Mouse (Mus musculus): ENCODE measurements around the gene Serpinf2. TPM values are rescaled to one million over a fixed set of nuclear protein-coding genes. Genes with fewer than 3 reads are reported as not detected.
A peak's percentile ranks its signal among the peaks of the same experiment; 100 is the strongest.

Serpinf2 gene
- polyA plus RNA-seq, 1 experiment from 2014 or later: 631 TPM

- H3K36me3 ChIP-seq (replicated peaks): peaks cover 41% of the 10 kb centered on the region
- no peak overlapping the region for H3K9ac ChIP-seq
- ATAC-seq (ENCODE audit: insufficient read depth): no peak
- H3K9me3 ChIP-seq (replicated peaks): no peaks in the 10 kb centered on the region
- no peak overlapping the region for H3K27ac ChIP-seq (replicated peaks)
- H3K4me2 ChIP-seq: peak overlapping the region; percentile 92
- H3K27me3 ChIP-seq: no peaks in the 10 kb centered on the region
- WGBS (ENCODE audit: insufficient replicate concordance): 94% methylated on average over 4 of the region's 4 CpGs
- peaks cover 64% of the 10 kb centered on the region for H3K4me1 ChIP-seq (replicated peaks)
- peak overlapping the region; percentile 60 for H3K4me3 ChIP-seq (replicated peaks)
These were observed 27.5 kb upstream of the Serpinf2 start for GRCm38 (mm10) chr11:75466731-75467505.

GRCm38 (mm10) chr11:75465051-75465450, 25.7 kb upstream of the Serpinf2 start:
- Histone ChIP-seq H3K9ac (no peak overlapping the region), H3K27ac (replicated peaks) (peak overlapping the region; percentile 26; the same call in 1 of the 2 replicates), H3K4me2 (no peak overlapping the region), H3K9me3 (replicated peaks) (no peaks in the 10 kb centered on the region), H3K27me3 (no peaks in the 10 kb centered on the region), H3K4me3 (replicated peaks) (no peak overlapping the region), H3K4me1 (replicated peaks) (peaks cover 74% of the 10 kb centered on the region), H3K36me3 (replicated peaks) (peaks cover 38% of the 10 kb centered on the region)
- 84% methylated on average over 6 of the region's 6 CpGs for WGBS (ENCODE audit: insufficient replicate concordance)
- ATAC-seq (ENCODE audit: insufficient read depth): no peak

- Histone ChIP-seq H3K27ac (replicated peaks) (peak overlapping the region; percentile 26; the same call in 1 of the 2 replicates), H3K36me3 (replicated peaks) (peaks cover 38% of the 10 kb centered on the region), H3K9ac (no peak overlapping the region), H3K4me1 (replicated peaks) (peaks cover 77% of the 10 kb centered on the region), H3K4me3 (replicated peaks) (no peak overlapping the region), H3K27me3 (no peaks in the 10 kb centered on the region), H3K9me3 (replicated peaks) (no peaks in the 10 kb centered on the region), H3K4me2 (no peak overlapping the region)
- WGBS (ENCODE audit: insufficient replicate concordance): 88% methylated on average over 6 of the region's 6 CpGs
- ATAC-seq (ENCODE audit: insufficient read depth): no peak
These were observed 25.0 kb upstream of the Serpinf2 start for GRCm38 (mm10) chr11:75464417-75464816.

GRCm38 (mm10) chr11:75463624-75464023, 24.2 kb upstream of the Serpinf2 start:
- H3K27ac ChIP-seq (replicated peaks): peak overlapping the region; percentile 99
- peak overlapping the region; percentile 90 for H3K4me2 ChIP-seq
- H3K27me3 ChIP-seq: no peaks in the 10 kb centered on the region
- H3K9me3 ChIP-seq (replicated peaks): no peaks in the 10 kb centered on the region
- H3K4me3 ChIP-seq (replicated peaks): peak overlapping the region; percentile 97
- peak overlapping the region; percentile 96; the same call in 1 of the 2 replicates for H3K9ac ChIP-seq
- H3K36me3 ChIP-seq (replicated peaks): peaks cover 38% of the 10 kb centered on the region
- ATAC-seq (ENCODE audit: insufficient read depth): no peak
- peaks cover 77% of the 10 kb centered on the region for H3K4me1 ChIP-seq (replicated peaks)
- 82% methylated on average over 4 of the region's 4 CpGs for WGBS (ENCODE audit: insufficient replicate concordance)

- ATAC-seq (ENCODE audit: insufficient read depth): peak; percentile 61
- Histone ChIP-seq H3K9ac (peak overlapping the region; percentile 96), H3K4me1 (replicated peaks) (peaks cover 77% of the 10 kb centered on the region), H3K4me2 (peak overlapping the region; percentile 90), H3K4me3 (replicated peaks) (peak overlapping the region; percentile 97), H3K9me3 (replicated peaks) (no peaks in the 10 kb centered on the region), H3K36me3 (replicated peaks) (peaks cover 38% of the 10 kb centered on the region), H3K27ac (replicated peaks) (peak overlapping the region; percentile 99), H3K27me3 (no peaks in the 10 kb centered on the region)
- WGBS (ENCODE audit: insufficient replicate concordance): 6% methylated on average over 9 of the region's 9 CpGs
These were observed 23.5 kb upstream of the Serpinf2 start for GRCm38 (mm10) chr11:75462865-75463336.

GRCm38 (mm10) chr11:75462253-75462783, 22.9 kb upstream of the Serpinf2 start:
- H3K9ac ChIP-seq: peak overlapping the region; percentile 96
- H3K27ac ChIP-seq (replicated peaks): peak overlapping the region; percentile 99
- no peaks in the 10 kb centered on the region for H3K9me3 ChIP-seq (replicated peaks)
- 3% methylated on average over 16 of the region's 16 CpGs for WGBS (ENCODE audit: insufficient replicate concordance)
- peaks cover 38% of the 10 kb centered on the region for H3K36me3 ChIP-seq (replicated peaks)
- H3K4me1 ChIP-seq (replicated peaks): peaks cover 77% of the 10 kb centered on the region
- H3K4me2 ChIP-seq: peak overlapping the region; percentile 90
- no peaks in the 10 kb centered on the region for H3K27me3 ChIP-seq
- H3K4me3 ChIP-seq (replicated peaks): peak overlapping the region; percentile 97
- peak; percentile 45 for ATAC-seq (ENCODE audit: insufficient read depth)

- peak overlapping the region; percentile 97 for H3K4me3 ChIP-seq (replicated peaks)
- H3K36me3 ChIP-seq (replicated peaks): peaks cover 34% of the 10 kb centered on the region
- peak overlapping the region; percentile 90 for H3K4me2 ChIP-seq
- no peak for ATAC-seq (ENCODE audit: insufficient read depth)
- H3K4me1 ChIP-seq (replicated peaks): peaks cover 75% of the 10 kb centered on the region
- peak overlapping the region; percentile 96 for H3K9ac ChIP-seq
- no peaks in the 10 kb centered on the region for H3K27me3 ChIP-seq
- WGBS (ENCODE audit: insufficient replicate concordance): under 1% methylated on average over 28 of the region's 30 CpGs
- no peaks in the 10 kb centered on the region for H3K9me3 ChIP-seq (replicated peaks)
- peak overlapping the region; percentile 99 for H3K27ac ChIP-seq (replicated peaks)
These were observed 22.4 kb upstream of the Serpinf2 start for GRCm38 (mm10) chr11:75461743-75462252.

GRCm38 (mm10) chr11:75460844-75461742, 21.7 kb upstream of the Serpinf2 start, which contains the start of gene Tlcd2:
TSS of gene Tlcd2 (plus strand) at chr11:75461715.
- peaks cover 30% of the 10 kb centered on the region for H3K36me3 ChIP-seq (replicated peaks)
- H3K27ac ChIP-seq (replicated peaks): peak within 1 kb of the TSS; percentile 99
- peaks cover 81% of the 10 kb centered on the region for H3K4me1 ChIP-seq (replicated peaks)
- under 1% methylated on average over 46 of the region's 46 CpGs for WGBS (ENCODE audit: insufficient replicate concordance)
- peak within 1 kb of the TSS; percentile 97 for H3K4me3 ChIP-seq (replicated peaks)
- no peaks in the 10 kb centered on the region for H3K9me3 ChIP-seq (replicated peaks)
- peak within 1 kb of the TSS; percentile 92 for H3K4me2 ChIP-seq
- H3K27me3 ChIP-seq: no peaks in the 10 kb centered on the region
- peak within 1 kb of the TSS; percentile 96 for H3K9ac ChIP-seq
- ATAC-seq (ENCODE audit: insufficient read depth): peak; percentile 85

GRCm38 (mm10) chr11:75460103-75460843, 20.9 kb upstream of the Serpinf2 start:
- ATAC-seq (ENCODE audit: insufficient read depth): peak; percentile 44
- H3K4me3 ChIP-seq (replicated peaks): peak overlapping the region; percentile 97
- H3K27ac ChIP-seq (replicated peaks): peak overlapping the region; percentile 99
- peaks cover 22% of the 10 kb centered on the region for H3K36me3 ChIP-seq (replicated peaks)
- peaks cover 88% of the 10 kb centered on the region for H3K4me1 ChIP-seq (replicated peaks)
- peak overlapping the region; percentile 92 for H3K4me2 ChIP-seq
- WGBS (ENCODE audit: insufficient replicate concordance): 2% methylated on average over 19 of the region's 19 CpGs
- peak overlapping the region; percentile 68 for H3K9ac ChIP-seq
- no peaks in the 10 kb centered on the region for H3K9me3 ChIP-seq (replicated peaks)
- H3K27me3 ChIP-seq: no peaks in the 10 kb centered on the region

- Histone ChIP-seq H3K27ac (replicated peaks) (peak overlapping the region; percentile 99), H3K27me3 (no peaks in the 10 kb centered on the region), H3K4me3 (replicated peaks) (peak overlapping the region; percentile 97), H3K9me3 (replicated peaks) (no peaks in the 10 kb centered on the region), H3K4me1 (replicated peaks) (peaks cover 88% of the 10 kb centered on the region), H3K4me2 (peak overlapping the region; percentile 92), H3K36me3 (replicated peaks) (peaks cover 17% of the 10 kb centered on the region), H3K9ac (peak overlapping the region; percentile 48)
- 5% methylated on average over 5 of the region's 5 CpGs for WGBS (ENCODE audit: insufficient replicate concordance)
- ATAC-seq (ENCODE audit: insufficient read depth): no peak
These were observed 20.3 kb upstream of the Serpinf2 start for GRCm38 (mm10) chr11:75459751-75460102.

Measured in liver, embryonic 15.5 days (tissue).